Mouse (Mus musculus) bone marrow macrophage, adult 2 months (primary cell): ENCODE measurements around the gene Unc13a.

Experiments used
- CTCF ChIP-seq: IDR thresholded peaks from 2 replicates; pipeline ENCODE4 v1.5.1; 2012; ENCODE audit warnings: low read depth, mild to moderate bottlenecking, low read length, moderate library complexity
- POLR2A ChIP-seq: IDR thresholded peaks from 2 replicates; pipeline ENCODE4 v1.6.1; 2012; ENCODE audit warnings: mild to moderate bottlenecking, low read depth, low read length, borderline replicate concordance

GRCm38 (mm10) chr8:71580201-71580600, 91.4 kb downstream of the Unc13a start:
- TF ChIP-seq POLR2A (no peak), CTCF (no peak)
